In genomic region chr4:21070198-21070785, GRCm38 (mm10) we compare ENCODE assay signal across 31 mouse cellular contexts.
"Had no signal": no experiment of that assay in that cellular context is flagged by ENCODE, and none has a peak within 500 bp of the region (broad histone marks: within the 10 kb centered on the region; RNA-seq: fewer than 3 reads in every experiment).

No protein-coding gene starts in this region.

- H3K4me3 ChIP-seq: limb, embryonic 10.5 days; limb, embryonic 12.5 days; limb, embryonic 13.5 days; limb, embryonic 15.5 days; liver, embryonic 12.5 days; liver, embryonic 13.5 days; liver, embryonic 15.5 days; lung, embryonic 15.5 days; megakaryocyte, embryonic 14.5 days; midbrain, embryonic 10.5 days; midbrain, embryonic 12.5 days; midbrain, embryonic 13.5 days; midbrain, embryonic 15.5 days; myocyte had no signal

- H3K9me3 ChIP-seq: limb, embryonic 10.5 days; limb, embryonic 13.5 days; limb, embryonic 15.5 days; liver, embryonic 12.5 days; liver, embryonic 13.5 days; liver, embryonic 15.5 days; lung, embryonic 15.5 days; megakaryocyte, embryonic 14.5 days; midbrain, embryonic 12.5 days; midbrain, embryonic 13.5 days; midbrain, embryonic 15.5 days had no signal

- DNase-seq: left cerebral cortex, postnatal 4 days; liver; liver, embryonic 13.5 days; liver, postnatal 0 days; lung, adult 18-20 months; lung, adult 2 months; lung, embryonic 14.5 days; lung, postnatal 10 days; lung, postnatal 14 days; lung, postnatal 36 days; lung, postnatal 4 days; midbrain, embryonic 14.5 days had no signal

- H3K27ac ChIP-seq: limb, embryonic 10.5 days; limb, embryonic 12.5 days; limb, embryonic 13.5 days; limb, embryonic 15.5 days; liver, embryonic 12.5 days; liver, embryonic 13.5 days; liver, embryonic 14.5 days; liver, embryonic 15.5 days; lung, embryonic 15.5 days; macrophage; midbrain, embryonic 10.5 days; midbrain, embryonic 12.5 days; midbrain, embryonic 13.5 days; midbrain, embryonic 15.5 days had no signal

- H3K36me3 ChIP-seq: limb, embryonic 10.5 days; limb, embryonic 12.5 days; limb, embryonic 13.5 days; limb, embryonic 15.5 days; liver, embryonic 12.5 days; liver, embryonic 13.5 days; liver, embryonic 15.5 days; lung, embryonic 15.5 days; midbrain, embryonic 10.5 days; midbrain, embryonic 12.5 days; midbrain, embryonic 13.5 days; midbrain, embryonic 15.5 days had no signal

- H3K27me3 ChIP-seq: limb, embryonic 12.5 days; limb, embryonic 13.5 days; limb, embryonic 15.5 days; liver, embryonic 12.5 days; liver, embryonic 13.5 days; liver, embryonic 15.5 days; lung, embryonic 15.5 days; megakaryocyte, embryonic 14.5 days; midbrain, embryonic 12.5 days; midbrain, embryonic 13.5 days; midbrain, embryonic 15.5 days had no signal

- ATAC-seq: liver, embryonic 12.5 days; liver, postnatal 0 days; lung, postnatal 0 days; midbrain, embryonic 13.5 days; midbrain, embryonic 15.5 days; midbrain, embryonic 16.5 days had no signal

- H3K4me2 ChIP-seq: limb, embryonic 12.5 days; limb, embryonic 13.5 days; limb, embryonic 15.5 days; liver, embryonic 11.5 days; liver, embryonic 12.5 days; liver, embryonic 13.5 days; liver, embryonic 15.5 days; lung, embryonic 14.5 days; lung, embryonic 15.5 days; midbrain, embryonic 11.5 days; midbrain, embryonic 12.5 days; midbrain, embryonic 13.5 days; midbrain, embryonic 15.5 days had no signal

- H3K9ac ChIP-seq: limb, embryonic 12.5 days; limb, embryonic 13.5 days; limb, embryonic 15.5 days; liver, embryonic 12.5 days; liver, embryonic 13.5 days; liver, embryonic 14.5 days; liver, embryonic 15.5 days; liver, postnatal 0 days; lung, embryonic 14.5 days; lung, embryonic 15.5 days; midbrain, embryonic 12.5 days; midbrain, embryonic 13.5 days; midbrain, embryonic 15.5 days had no signal

- H3K4me1 ChIP-seq: limb, embryonic 10.5 days; limb, embryonic 12.5 days; limb, embryonic 13.5 days; limb, embryonic 15.5 days; liver, embryonic 12.5 days; liver, embryonic 13.5 days; liver, embryonic 15.5 days; lung, embryonic 15.5 days; megakaryocyte, embryonic 14.5 days; midbrain, embryonic 10.5 days; midbrain, embryonic 12.5 days; midbrain, embryonic 13.5 days; midbrain, embryonic 15.5 days had no signal
